Mouse (Mus musculus): ENCODE results near the gene Nrxn1.

Gene Nrxn1

DNA sequence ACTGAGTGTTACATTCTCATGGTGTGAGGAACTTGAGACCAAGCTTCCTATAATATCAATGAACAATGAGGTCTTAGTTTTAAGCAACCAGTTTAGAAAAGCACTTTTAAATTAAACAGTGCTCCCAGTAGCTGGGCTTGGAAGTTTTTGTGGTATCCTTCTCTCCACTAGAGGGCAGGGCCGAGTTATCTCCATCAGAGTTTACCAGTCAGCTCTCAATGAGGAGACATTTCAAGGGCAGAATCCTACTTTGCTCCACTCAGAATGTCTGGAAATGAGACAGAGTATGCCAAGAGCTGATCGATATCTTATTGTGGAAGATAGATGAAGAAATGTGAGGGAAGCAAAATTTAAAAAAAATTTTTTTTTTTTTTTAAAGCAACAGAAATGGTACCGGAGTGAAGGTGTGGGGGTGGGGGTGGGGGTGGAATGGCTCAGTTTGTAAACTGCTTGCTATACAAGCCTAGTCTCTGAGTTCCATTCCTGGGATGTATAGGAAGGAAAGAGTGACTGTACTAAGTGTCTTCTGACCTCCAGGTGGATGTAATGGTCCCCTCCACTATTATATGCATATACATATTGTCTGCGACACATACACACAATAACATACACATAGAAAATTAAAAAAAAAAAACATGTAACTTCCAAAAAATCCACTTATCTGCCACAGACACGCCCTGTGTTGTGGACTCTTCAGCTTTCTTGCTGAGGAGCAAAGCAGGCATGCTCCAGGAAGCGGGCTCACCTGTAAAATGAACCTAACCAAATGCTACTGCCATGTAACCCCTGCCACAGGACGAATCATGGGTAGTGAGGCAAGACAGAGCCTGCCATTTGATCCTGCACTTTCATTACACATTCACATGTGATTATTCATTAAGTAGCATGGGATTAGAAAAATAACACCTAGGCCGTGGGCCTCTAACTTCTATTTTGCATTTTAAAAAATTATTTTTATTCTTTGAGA, 283.4 kb downstream of the Nrxn1 start:
- DNase-seq (ENCODE audit: low spot score), result no peak

DNA sequence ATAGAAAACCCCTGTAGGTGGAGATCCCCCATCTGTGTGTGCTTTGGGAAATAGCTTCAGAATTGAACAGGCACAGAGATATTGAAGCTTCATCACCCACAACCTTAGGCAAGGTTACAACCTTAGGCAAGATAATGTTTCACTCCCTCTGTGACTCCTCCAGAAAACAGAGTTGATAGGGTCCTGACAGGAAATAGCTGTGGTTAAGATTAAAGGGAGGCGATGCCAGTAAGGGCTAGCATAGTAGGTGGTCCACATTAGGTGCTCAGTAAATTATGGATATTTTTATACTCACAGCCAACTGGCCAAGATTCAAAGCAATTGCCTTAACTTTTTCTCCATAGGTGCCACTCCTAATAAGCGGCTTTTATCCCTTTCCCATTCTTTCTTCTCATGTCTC, 284.6 kb downstream of the Nrxn1 start:
- DNase-seq (ENCODE audit: low spot score), result no peak

DNA sequence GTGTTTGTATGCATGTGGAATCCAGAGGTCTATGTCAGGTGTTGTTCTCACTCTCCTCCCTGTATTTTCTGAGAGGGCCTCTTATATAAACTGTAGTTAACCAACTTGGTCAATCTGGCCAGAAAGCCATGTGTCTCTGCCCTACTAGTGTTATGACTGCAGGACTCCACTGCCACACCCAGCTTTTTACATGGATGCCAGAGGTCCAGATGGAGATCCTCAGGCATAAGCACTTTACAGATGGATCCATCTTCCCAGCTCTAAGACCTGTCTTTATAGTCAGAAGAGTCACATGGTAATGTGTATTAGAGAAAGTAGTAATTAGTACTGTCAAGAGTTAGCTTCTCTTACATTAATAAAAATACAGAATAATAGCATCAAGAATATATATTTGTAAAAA, 285.7 kb downstream of the Nrxn1 start:
- no peak for DNase-seq (ENCODE audit: low spot score)

DNA sequence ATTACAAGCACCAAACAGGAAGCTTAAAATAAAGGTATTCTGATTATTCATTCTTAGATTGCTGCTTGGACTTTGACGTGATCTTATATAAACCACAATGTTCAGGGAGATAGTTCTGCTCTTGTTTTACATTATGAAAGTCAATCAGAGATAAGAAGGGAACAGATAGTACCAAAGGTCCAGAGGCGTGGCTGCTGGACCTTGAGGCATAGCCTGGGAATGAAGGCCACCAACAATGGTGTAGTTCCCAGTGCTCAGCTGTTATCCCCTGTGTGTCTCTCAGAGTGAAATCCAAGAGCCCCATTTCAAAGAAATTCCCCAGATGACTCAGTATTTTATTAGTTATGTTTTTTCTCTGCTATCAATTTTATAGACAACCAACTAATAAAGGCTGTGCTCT, 294.2 kb downstream of the Nrxn1 start:
- no peak for DNase-seq (ENCODE audit: low spot score)

DNA sequence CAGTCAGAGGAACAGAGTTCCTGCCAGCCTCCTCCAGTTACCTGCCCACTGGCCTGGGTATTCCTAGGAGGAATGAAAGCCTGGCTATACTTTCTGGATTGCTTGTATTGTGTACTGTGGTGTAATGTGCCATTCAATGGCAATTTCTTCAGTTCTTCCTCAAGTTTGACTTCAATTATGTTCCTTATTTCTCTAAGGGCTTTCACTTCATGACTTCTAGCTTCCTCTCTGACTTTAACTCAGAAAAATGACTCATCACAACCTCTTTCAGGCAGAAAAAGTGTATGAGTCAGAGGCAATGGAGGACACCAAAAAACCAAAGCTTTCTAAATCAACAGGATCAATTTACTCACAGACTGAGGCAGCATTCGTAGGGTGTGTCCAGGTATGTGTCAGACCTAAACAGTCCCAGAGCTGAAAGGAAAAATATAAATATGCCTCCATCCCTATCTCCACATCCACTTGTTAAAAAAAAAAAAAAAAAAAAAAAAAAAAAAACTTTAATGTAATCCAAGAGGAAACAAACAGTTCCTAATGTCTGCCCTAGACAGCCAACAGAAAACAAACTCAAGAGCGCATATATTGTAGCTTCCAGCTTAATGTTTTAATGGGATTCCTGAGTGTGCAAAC, 295.1 kb downstream of the Nrxn1 start:
- DNase-seq (ENCODE audit: low spot score), result no peak

DNA sequence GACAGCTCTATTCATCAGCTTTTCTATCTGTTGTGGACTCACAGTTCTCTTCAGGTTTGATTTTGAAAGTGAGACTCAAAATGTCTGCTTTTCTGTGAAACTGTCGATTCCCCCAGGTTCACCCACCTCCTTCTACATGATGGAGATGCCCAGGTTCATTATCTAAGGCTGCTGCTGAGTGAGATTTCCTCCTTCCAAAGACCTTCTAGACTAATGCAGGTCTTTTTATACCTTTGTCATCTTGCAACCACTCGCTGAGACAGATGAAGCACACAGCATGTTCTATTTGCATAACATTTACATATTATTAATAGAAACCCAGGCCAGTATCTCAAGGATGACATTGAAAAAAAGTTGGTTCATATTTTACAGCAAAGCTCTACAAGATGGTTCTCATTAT, 295.9 kb downstream of the Nrxn1 start:
- no peak for DNase-seq (ENCODE audit: low spot score)

DNA sequence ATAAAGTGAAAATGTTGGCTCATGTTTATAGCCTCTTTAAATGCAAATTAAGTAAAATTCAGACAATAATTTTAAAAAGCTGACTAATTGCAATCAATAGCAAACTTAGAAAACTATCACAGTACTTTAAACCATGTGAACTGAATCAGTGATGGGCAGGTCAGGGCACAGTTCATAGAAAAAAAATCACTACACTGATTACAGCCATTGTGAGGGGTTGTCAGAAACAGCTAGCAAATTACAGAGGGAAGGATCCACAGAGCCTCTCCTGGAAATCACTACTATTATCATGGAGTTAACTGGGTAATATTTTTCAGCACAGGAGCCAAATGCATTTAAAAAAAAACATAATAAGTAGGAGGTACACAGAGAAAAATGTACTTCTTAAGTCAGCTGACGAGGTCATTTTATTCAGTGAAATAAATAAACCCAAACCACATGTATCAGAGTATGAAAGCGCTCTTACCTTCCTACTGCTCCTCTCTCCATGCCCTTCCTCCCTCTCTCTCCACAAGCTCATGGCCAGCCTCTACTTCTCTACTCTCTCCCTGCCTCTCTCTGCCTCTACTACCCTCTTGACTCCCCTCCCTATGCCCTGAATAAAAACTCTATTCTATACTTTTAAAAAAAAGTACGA, 304.3 kb downstream of the Nrxn1 start:
- no peak for DNase-seq (ENCODE audit: low spot score)

DNA sequence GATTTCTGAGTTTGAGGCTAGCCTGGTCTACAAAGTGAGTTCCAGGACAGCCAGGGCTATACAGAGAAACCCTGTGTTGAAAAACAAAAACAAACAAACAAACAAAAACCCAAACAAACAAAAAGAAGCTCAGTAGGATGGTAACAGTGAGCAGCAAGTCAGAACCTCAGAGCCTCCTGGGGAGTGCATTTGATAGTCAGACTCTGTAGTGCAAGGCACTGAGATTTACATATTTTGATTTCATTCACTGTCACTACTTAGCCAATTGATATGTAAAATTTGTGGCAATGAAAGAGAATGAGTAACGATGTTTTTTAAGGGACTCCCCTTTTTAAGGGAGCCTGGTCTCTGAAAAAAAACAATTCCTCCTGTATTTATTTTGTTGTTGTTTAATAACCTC, 304.8 kb downstream of the Nrxn1 start:
- DNase-seq (ENCODE audit: low spot score), result no peak

DNA sequence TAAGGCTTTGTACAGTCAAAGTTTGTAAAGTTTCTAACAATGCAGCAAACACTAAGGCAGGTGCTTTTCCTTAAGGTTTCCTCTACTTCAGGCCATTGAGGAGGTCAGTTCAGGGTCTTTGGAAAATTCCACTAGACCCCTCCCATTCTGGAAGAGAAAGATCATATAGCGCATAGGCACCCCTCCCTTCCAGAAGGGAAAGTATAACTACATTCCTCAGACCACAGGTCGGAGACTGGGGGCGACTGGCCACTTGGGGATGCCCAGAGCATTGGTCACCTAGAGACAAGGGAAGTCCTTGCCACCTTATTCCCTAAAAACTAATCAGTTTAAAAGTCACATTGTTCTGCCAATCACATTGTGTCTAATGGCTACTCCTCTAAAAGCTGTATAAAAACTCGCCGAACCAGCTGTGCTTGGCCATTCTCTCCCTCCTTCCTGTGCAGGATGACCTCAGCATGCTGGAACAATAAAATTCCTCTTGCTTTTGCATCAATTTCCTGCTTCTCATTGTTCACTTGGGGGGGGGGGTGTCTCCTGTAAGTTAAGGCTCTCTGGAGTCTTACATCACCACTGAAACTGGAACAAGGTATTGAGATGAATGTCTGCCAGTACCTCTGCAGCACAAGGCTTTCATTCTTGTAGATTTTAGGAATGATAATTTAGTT, 305.6 kb downstream of the Nrxn1 start:
- no peak for DNase-seq (ENCODE audit: low spot score)

DNA sequence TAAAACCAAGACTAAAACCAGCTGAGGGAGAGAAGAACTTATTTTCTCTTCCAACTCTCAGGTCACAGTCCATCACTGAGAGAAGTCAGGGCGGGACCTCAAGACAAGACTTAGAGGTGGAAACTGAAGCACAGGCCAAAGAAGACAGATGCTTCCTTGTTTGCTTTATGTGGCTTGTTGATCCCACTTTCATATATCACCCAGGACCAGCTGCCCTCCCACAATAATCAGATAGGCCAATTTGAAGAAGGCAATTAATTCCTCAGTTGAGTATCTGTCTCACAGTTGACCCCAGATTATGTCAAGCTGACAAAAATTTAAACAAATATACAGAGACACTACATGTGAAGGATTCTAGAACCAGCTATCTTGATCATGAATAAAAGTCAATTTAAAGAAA, 312.4 kb downstream of the Nrxn1 start:
- no peak for DNase-seq (ENCODE audit: low spot score)

DNA sequence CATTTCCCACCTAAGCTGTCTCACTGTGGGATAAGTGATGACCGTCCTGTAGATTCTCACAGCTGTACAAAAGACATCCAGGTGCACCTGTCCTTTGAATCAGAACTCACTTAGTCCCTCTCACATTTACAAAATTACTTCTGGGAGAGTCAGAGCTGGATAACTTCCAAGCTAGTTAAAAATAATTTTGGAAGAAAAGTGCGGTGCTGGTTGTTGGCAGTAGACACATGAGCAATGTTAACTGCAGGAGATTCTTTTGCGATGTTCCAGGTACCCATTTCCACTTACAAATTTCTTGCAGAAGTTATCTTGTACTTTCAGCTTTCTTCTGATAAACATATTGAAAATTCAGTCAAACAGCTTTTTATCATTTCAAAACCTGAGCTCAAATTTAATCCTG, 317.5 kb downstream of the Nrxn1 start:
- DNase-seq (ENCODE audit: low spot score), result no peak

DNA sequence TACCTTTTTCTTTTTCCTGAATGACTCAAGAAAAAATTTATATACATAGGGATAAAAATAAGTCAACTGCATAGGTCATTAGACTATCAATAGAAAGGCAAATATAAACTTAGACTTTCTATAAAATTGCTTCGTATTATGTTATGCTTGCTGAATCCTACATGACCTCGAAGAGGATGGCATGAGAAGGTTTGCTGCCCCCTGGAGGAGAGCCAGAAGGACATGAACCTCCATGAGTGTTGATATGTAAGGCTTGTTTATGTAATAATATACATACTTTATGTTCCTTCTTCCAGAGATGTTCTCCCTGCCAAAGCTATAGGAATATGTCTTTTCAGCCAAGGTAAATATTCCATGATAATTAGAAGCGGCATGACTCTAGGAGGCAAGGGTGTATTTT, 319.6 kb downstream of the Nrxn1 start:
- no peak for DNase-seq (ENCODE audit: low spot score)

DNA sequence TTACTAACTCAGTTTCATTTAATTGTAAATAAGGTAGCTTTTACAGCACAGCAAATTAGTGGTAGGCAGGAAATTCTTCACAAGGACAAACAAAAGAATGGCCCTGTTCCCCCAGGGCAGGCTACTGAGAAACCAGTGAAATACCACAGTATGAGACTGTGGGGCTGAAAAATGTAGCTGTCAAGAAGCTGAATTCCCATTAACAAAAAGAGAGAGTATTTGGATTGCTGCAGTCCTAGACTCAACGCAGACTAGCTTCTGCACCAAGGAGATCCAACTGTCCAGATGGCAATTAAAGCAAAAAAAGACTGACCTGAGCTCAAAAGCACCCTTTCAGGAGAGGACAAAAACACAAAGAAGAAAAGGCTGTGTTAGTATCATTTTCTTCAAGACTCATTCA, 324.7 kb downstream of the Nrxn1 start:
- no peak for DNase-seq (ENCODE audit: low spot score)

DNA sequence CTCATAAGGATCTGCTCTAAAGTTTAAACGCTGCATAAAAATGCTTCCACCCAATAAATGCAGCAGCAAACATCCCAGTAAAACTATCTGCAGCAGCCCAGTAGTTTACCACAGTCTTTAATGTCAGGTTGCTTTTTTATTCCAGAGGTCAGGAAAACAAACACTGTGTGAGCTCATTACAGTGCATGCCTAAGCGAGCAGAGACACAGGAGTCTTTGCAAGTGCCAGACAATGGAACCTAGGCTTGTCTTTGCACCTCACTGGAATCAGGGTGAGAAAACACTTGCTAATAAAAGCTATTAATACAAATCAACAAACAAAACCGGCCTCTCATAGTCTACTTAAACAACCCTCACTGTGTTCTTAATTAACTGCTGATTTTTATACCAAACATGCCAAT, 365.7 kb downstream of the Nrxn1 start:
- DNase-seq (ENCODE audit: low spot score), result no peak

DNA sequence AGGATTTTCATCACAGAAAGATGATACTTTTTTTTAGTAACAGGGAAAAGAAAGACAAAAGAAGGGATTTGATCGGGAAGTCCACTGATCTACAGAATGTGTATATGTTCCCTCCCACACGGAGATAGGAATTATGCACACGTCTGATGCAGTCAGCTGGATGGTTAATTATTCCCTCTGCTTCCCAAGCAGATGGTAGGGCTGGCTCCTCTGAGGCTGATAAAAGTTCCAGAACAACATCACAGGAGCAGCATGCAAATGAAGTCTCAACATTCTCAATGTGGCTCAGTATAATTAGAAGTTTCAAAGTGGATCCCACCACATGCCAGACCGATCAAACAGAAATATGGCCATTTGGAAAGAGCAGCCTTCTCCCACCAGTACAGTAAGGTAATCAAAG, 388.1 kb downstream of the Nrxn1 start:
- no peak for DNase-seq (ENCODE audit: low spot score)

DNA sequence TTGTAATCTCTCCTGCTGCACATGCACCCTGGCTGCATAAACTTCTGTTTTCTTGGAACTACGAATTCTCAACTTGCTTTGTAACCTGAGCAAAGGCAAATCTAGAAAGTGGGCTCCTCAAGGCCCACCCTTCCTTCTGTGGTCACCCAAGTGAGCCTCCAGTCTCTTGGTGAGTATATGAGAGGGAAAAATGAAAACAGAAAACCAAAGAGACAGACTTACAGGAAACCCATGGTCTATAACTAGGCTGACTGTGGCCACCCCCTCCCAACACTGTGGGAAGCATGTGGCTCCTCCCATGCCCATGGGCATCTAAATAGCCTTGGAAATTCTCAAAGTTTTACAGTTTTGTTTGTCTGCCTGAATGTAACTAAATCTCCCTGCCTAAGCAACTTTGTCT, 390.2 kb downstream of the Nrxn1 start:
- no peak for DNase-seq (ENCODE audit: low spot score)

DNA sequence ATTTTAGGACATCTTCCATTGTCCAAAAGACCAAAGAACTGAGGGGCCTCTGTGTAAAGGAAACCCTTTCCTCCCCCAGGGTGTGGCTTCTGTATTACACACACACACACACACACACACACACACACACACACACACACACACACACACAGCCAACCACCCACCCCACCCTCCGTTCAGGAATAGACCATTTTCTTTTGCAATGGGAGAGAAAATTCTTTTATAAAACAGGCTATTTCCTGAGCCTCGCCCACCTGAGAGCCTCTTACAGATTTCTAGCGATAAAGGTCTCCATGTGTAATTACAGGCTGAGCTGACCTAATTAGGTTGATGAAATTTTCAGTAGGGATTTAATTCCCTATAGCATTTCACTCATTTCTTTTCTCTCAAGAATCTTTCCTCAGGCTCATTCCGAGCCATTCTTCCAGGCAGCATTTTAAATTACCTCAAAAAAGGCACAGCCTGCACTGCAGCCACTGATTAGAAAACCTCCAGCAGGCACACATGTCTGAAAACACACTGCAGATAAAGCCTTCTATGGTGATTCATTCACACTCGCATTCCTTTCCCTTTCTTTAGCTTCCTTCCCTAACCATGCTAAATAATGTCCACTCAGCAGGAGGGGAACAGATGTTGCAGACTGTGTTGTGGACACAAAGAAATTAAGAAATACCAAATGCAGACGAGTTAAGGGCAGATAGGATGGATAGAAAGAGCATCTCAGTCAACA, 396.6 kb downstream of the Nrxn1 start:
- no peak for DNase-seq (ENCODE audit: low spot score)

DNA sequence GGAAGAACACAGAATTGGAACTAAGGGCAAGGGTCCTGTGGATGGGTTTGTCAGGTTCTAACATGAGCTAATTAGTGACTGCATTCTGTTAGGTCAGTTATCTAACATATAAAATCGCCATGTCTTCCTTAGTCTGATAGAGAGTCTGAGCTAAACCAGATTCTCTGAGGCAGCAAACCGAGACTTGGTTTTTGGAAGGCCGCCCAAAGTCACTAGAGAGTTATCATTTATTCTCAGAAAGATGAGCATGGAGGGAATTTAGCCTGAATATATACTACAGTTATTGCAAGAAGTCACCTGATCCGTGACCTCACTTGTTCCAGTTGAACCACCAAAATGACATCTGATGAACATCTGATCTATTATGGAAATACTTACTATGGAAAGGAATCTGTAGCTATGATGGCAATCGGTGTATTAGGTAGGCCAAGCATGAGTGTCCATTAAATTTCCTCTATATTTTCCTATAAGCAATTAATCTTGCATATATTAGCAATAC, 397.7 kb downstream of the Nrxn1 start:
- no peak for DNase-seq (ENCODE audit: low spot score)

DNA sequence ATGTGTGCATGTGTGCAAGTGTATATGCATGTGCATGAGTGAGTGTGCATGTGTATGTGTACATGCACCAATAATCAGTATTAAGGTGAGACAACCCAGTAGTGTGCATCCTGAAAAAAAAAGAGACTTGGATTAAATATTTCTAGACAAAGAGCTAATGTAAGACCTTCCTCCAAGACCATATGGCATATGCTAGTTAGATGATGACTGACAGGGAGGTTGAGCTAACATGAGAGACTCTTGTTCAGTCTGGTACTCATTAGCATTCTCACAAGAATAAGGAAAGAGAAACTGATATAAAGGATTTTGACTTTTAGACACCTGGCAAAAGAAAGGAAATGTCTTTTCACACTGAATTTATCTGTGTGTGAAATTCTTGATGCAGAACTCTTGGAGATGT, 408.7 kb downstream of the Nrxn1 start:
- DNase-seq (ENCODE audit: low spot score), result no peak

DNA sequence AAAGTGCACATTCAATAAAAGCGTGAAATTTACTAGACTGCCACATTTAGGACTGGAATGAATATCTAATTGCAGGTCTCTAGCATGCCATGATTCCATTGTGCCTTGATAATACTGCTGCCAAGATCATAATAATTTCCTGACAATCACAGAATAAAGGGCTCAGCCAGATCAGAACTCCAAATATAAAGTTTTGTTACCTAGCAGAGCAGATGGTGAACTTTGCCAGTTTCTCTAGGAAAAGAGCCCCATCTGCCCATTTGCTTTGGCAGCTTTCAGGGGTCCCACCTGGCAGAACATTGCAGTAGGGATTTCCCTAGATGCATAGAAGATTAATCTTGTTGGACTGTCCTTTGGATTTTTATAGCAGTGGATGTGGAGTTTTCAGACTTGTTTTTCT, 411.9 kb downstream of the Nrxn1 start:
- no peak for DNase-seq (ENCODE audit: low spot score)

DNA sequence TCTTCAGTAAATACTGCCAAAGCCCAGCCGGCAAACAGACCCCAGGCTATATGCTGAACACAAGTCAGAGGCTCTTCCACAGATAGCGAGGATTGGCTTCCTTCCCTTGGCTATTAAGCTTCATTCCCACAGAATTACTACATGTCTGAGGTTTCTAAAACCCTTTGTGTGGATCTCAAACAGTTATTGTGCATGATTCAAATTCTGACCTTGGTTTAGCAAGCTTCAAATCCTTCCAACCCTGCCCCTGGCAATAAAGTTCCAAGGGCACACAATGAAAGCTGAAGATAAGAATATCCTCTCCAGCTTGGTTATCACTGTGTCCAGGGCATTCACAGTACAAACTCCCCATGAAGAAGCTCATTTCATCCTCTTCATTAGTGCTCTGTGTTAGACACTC, 416.2 kb downstream of the Nrxn1 start:
- no peak for DNase-seq (ENCODE audit: low spot score)

DNA sequence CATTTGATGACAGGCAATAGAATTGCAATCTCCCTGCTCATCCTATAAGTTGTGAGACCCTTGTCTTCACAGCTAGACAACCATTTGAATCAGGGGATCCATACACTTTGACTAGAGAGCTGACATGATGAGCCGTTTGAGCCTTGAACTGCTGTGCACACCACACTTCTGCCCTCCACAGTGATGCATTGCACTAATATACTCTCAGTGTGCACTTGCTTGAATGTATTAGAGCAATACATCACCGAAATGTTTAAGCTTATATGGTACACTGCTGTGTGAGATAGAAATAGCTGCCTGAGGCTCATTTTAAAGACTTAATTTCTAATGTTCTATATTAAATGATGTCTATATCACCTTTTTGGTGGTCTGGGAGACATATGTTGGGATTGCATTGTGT, 430.6 kb downstream of the Nrxn1 start:
- DNase-seq (ENCODE audit: low spot score), result no peak

Measured in T-cell, adult 2 months (primary cell).